Mouse (Mus musculus): ENCODE data around the gene Sumf2.

Sumf2 gene

DNA sequence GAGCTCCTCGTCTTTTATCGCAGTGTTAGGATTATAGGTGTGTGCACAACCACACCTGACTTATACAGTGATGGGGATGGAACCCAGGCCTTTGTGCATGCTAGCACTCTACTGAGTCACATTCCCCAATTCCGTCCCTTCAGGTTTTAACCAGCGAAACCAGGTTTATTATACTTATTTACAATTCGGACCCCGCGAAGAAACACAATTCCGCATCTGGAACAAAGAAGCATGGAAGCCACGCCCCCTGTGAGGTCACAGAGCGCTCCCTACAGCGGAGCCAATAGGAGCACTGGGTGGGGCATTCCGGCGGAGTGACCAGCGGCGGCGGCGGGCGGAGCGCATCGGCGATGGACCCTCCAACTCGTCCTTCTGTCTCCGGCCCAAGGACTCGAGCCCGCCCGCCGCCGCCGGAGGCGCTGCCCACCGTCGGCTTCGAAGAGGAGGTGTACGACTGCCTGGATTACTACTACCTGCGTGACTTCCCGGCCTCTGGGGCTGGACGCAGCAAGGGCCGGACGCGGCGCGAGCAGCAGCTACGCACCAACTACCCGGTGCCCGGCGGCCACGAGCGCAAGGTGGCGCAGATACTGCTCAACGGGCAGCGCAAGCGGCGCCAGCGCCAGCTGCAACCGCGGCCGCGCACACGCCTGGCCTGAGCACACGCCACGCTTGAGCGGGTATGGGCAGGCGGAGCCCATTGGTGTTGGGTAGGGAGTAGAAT, 61.6 kb downstream of the Sumf2 start, which contains the start of gene Nupr1l:
TSS of gene Nupr1l (plus strand) at position 299 of the 724 bp plus-strand sequence.
- DNase-seq: peak; percentile 93

DNA sequence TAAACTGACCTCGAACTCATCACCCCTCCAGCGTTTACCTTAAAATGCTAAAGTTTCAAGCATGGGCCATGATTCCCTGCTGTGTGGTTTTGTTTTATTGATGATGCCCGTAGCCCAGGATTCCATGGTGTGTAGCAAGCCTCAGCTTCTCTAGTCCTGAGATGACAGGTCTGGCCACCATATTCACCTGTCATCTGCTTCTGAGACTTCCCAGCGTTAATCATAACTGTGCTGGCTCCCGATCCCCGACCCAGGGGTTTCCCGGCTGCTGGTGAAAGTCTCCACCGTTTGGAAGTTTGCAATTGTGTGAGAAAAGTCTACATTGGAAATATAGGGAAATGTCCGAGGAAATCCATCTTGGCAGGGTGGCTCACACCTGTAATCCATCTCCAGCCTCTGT, 62.4 kb downstream of the Sumf2 start:
- no peak for DNase-seq

DNA sequence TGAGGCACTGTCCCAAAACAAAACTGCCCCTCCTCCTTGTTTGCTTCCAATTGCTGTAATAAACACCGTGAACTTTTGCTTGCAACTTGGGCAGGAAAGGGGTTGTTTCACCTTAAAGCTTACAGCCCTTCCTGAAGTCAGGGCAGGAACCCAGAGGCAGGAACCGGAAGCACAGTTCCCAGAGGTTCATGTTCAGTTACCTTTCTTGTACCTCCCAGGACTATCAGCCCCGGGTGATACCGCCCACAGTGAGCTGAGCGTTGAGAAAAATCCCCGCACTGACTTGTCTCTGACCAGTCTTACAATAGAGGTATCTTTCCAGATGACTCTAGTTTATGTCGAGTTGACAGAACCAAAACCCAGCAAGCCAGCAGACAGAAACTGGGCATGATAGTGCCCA, 62.8 kb downstream of the Sumf2 start:
- DNase-seq: no peak
